Mouse (Mus musculus) stomach, postnatal 0 days (tissue): ENCODE data around the gene Evl.

Experiments used
- CTCF ChIP-seq: IDR thresholded peaks from 2 replicates; pipeline ENCODE4 v1.5.1; 2016; ENCODE audit warnings: antibody characterized with exemption, low read depth, mild to moderate bottlenecking, moderate library complexity
- EP300 ChIP-seq: optimal IDR thresholded peaks from 2 replicates; pipeline ENCODE3; 2016; ENCODE audit warnings: antibody characterized with exemption

DNA sequence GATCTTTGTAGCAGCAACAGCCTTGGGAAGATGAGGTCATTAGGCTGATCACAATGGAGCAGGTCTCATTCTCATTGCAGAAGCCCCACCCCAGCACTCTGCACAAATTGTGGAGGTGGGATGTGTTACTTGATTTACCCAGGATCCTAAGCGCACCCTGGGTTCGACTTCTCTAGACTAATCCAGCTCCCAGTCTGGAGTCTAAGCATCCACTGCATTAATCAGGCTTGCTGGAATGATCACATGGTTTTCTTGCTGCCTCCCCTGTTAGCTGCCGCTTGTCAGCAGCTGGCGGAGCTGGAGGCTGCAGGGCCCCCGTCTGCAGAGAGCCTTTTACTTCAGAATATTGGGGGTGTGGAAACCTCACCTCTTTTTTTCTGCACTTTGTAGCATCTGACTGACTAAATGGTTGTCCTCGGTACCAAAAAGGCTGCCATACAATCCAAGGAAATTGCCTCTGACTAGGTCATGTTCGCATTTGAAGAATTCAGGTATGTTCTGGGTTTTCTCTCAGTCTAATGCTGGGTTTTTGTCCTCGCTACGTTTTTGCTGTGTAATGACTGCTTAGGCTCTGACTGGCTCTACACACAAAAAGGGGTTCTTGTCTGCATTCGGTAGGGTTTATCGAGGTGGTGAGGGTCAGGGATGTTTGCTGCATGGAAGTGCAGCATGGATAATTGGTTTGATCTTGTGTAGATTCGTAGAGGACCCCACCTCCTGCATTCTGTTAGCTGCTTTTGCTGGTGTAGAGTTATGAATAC, 51.2 kb downstream of the Evl start:
- TF ChIP-seq CTCF (no peak), EP300 (no peak)
